Mouse (Mus musculus) left cerebral cortex, adult 9 months (tissue): ENCODE measurements around the gene Reep1.

Source experiments
- DNase-seq, 2 experiments: peaks; one replicate each; pipeline ENCODE4 v3.0.0; 2022; ENCODE audit warnings: low spot score in 2 of 2

Reep1 gene

DNA sequence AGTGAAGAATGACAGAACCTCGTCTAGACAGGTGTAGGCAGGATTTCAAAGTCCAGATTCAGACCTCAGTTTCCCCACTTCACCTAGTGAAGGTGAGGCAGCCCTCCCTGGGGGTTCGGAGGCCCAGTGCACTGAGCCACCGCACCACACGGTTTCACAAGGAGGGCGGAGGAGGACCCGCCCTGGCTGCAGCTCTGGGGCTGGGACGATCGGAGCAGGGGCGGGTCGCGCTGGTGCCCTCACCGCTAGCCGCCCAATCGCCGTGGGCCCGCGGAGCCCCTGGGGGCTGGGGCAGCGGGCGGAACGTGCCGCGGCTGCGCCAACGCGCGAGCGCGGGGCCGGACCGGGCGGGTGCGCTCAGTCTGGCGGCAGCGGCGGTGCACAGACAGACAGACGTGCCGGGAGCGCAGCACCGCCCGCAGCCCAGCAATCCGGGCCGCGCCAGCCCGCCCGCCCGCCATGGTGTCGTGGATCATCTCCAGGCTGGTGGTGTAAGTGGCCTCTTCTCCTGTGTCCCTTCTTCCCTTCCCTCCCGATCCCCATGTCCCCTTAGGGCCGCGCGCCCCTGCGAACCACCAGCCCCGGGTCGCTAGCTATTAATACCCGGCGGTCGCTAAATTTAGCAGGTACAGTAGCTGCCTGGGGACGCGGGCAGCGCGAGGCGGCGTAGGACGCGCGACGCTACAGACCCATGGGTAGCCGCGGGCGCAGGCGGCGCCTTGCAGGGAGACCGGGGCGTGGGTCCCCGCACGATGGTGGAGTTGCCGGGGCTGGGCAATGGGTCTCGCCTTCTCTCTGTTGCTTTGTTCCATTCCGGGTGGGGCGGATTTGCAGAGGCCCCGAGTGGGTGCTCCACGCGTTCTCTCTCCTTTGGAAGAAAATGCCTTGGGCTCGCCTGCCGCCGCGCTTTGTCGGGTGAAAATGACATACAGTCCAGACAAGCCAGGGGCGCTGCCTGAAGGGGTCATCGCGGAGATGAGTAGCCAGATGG is at the start of gene Reep1:
Gene Reep1, plus strand, starts transcription at position 51 of the 991 bp plus-strand sequence.
- peak in 1 of 2 experiments; percentile 55 for DNase-seq

DNA sequence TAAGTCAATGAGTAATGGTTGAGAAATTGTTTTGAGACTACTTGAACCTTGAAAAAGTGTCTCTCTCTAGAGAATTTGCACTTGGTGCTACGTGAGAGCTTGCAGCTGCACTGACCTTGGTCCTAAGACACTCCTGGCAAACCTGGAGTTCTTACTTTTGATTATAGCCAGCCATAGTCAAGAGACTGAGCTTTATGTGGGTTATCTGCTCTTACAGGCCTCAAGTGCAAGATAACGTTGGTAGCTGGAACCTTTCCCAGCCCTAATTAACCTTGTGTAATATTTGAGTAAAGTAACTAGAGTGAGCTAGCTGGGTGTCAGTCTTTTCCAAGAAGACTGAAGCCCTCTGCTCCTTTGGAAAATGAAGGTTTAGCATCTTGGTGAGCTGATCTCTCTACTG is 49.1 kb upstream of the Reep1 start:
- no peak for DNase-seq

DNA sequence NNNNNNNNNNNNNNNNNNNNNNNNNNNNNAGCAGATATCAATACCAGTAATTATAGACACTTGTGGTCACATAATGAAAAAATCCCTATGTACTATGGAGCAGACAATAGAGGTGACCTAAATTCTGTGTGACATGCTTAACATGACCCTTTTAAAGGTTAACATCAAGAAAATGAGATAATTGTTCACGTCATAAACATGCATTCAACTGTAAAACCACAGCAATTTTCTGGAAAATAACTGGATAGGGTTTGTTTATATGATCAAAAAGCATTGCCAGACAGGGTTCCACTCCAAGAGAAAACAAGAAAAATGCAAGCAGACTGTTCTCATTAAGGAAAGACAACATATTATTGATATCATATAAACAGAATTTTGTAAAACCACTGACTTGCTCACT is 42.9 kb upstream of the Reep1 start:
- no peak for DNase-seq

DNA sequence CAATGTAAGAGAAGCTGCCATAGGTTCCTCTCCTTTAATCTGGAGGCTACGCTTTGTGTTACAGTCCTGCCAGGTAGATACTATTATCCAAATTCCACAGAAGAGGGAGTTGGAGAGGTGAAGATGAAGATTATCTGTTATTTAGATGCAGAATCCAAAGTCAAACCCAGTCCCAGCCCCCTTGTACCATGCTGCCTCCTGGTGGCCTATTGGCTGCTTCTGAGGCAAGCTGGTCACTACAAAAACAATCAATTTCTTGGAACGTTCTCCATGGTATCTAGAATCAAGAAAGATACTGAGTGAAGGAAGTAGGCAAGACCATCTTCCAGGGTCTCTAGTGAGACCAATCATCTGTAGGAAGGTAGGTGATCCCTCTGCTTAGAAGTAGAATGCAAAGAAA is 34.2 kb upstream of the Reep1 start:
- DNase-seq, result no peak

DNA sequence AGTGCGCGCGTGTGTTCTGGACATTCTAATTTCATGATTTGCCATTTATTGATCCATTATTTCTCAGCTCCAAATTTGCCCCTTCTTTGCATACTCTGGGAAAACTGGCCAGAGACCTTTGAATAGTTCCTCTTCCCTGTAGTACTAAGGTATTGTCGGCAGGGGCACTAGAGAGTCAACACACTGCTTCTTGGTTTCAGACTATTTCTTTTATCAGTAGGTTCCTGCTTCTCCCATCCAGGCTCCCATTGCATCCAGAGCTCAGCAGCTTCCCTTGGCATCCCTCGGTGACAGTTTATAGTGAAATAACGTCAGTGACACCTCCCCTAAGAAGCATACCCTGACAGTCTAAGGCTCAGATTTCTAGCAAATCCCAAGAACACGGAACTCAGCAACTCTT is 28.5 kb upstream of the Reep1 start:
- no peak for DNase-seq

DNA sequence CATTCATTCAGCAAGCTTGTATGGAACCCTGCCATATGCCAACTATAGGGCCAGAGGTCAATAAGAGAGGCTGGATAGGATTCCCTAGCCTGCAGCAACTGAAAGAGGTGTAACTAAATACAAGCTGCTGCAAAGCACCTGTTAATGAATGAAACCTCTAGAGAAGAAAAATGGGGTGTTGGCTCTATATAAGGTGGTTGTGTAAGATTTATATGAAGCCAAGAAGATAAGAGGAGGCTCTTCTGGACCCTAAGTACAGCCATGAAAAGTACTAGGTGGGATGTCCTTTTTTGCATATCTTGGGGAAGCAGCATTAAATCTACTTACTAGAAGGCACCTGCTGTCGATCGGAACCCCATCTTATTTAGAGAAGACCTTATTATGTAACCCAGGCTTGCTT is 12.2 kb upstream of the Reep1 start:
- no peak for DNase-seq

DNA sequence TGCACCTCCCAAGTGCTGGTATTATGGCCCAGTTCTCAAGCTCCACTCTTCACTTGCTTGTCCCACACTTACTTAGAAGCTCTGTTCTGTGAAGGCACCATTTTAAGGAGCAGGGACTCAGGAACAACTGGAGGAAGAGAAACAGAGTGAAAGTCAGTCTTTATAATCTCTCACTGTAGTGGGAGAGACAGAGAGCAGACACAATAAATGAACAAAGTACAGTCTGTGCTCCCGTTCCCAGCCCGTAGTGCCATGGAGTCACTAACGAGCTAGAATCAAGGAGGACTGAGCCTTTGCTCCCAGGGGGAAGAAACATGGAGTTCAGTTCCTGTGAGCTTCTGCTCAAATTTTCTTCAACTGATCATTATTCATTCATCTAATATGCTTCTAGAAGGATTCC is 11.8 kb upstream of the Reep1 start:
- no peak for DNase-seq

DNA sequence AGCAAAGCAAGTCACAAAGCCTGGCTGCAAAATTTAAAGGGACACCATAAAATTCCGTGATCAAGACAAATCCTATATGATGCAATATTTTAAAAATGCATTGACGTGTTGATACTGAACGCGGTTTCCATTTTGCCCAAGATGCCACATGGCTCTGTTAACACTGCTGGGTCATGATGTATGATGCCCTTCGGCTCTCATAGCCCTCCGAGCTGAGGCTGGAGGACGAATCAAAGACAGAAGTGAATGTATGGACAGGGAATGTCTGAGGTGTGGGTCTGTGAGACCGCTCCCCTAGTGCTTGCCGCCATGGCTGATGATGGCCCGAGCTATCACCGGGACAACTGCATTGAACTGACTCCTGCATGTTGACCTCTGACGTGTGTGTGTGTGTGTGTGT is 490 bp upstream of the Reep1 start:
- DNase-seq, result no peak

DNA sequence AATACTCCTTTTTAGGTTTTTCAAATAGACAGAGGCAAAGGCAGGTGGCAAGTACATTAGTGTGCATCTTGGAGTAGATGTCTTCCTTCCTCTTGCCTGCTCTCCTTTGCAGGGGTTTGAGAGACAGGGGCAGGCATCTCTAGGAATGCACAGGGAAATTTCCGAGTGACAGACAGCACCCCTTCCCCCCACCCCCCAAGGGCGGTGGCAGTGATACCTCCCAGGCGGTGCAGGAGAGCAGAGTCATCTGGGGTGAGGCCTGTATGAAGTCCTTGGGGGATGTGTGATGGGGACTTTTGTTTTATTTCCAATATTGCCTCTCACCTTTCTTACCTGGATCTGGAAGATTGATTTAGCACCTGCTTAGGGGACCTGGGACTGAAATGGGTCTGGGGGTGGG is 1.2 kb downstream of the Reep1 start:
- no peak for DNase-seq

DNA sequence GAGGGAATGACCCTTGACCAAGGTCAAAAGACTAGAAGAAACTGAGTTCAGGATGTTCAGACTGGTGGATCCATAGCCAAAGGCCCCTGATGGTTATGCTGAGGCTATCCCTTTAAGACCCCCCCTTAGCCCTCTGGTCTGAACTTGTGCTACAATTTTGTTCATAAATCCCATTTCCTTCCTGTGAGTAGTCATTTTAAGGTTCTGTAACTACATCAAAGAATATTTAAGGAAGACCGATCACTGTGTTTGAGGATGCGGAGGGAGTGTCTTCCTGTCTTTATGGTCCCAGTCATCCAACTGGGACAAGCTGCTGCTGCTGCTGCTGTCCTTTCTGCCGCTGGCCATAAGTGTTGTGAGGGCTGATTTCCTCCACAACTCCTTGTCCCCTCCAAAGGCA is 3.0 kb downstream of the Reep1 start:
- DNase-seq, result no peak

DNA sequence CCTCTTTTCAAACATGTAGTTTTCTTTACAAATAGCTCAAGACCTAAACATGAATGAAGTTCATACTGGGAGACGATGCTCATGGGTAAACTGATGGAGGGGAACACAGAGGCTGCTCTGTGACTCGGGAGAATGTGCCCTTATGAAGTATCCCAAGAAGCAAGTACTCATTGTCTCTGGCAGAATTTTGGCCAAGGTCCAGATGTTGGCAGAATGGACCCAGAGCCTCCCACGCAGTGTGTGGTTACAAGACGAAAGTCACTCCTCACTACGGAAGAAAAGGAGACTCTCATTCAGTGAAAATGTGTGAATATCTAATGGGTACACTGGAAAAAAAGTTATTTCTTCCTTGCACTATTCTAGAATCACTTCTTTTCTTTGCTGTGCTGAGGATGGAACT is 3.8 kb downstream of the Reep1 start:
- no peak for DNase-seq

DNA sequence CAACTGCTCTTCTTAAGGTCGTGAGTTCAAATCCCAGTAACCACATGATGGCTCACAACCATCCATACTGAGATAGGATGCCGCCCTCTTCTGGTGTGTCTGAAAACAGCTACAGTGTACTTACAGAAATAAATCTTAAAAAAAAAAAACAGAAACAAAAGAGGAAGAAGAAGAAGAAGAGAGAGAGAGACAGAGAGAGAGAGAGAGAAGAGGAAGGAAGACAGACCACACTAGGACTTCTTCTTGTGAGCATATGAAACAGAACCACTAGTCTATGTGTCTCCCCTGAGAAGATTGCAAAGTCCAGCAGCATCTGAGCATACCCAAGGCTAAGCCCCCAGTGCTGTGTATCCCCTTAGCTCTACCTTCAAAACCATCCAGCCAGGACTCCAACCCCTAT is 6.2 kb downstream of the Reep1 start:
- no peak for DNase-seq

DNA sequence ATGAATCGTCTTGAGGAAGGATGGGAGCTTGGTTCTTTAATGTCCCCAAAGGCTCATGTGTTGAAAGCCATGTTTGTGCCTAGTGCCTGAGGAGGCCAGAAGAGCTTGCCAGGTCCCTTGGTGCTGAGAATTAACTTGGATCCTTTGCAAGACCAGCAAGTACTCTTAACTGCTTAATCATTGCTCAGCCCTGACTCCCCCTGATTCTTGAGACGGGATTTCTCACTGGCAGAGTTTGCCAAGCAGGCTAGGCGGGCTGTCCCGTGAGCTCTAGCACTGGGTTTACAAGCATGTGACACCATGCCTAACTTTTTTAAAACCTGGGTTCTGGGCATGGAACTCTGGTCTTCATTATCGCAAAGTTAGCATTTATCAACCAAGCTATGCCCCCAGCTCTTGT is 7.6 kb downstream of the Reep1 start:
- no peak for DNase-seq

DNA sequence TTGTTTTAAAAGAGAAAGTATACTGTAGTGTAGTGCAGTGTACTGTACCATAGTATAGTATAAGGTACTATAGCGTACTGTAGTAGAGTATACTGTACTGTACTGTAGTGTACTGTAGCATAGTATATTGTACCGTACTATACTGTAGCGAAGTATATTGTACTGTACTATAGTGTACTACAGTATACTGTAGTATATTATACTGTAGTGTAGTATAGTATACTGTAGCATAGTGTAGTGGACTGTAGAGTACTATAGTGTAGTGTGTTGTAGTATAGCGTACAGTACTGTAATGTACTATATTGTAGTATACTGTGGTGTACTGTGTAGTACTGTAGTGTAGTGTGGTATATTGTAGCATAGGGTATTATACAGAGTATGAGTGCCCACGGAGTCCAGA is 9.1 kb downstream of the Reep1 start:
- DNase-seq, result no peak

DNA sequence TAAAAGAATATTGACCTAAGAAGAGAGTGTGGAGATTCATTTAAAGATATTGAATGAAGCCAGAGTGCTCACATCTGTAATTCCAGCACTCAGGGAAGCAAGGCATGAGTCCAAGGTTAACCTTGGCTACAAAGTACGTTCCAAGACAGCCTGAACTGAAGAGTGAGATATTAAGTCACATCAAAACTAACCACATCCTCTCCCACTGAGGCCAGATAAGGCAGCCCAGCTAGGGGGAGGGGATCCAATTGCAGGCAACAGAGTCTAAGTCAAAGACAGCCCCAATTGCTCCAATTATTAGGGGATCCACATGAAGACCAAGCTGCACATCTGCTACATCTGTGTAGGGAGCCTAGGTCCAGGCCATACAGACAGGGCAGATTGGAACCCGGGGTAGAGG is 11.0 kb downstream of the Reep1 start:
- no peak for DNase-seq

DNA sequence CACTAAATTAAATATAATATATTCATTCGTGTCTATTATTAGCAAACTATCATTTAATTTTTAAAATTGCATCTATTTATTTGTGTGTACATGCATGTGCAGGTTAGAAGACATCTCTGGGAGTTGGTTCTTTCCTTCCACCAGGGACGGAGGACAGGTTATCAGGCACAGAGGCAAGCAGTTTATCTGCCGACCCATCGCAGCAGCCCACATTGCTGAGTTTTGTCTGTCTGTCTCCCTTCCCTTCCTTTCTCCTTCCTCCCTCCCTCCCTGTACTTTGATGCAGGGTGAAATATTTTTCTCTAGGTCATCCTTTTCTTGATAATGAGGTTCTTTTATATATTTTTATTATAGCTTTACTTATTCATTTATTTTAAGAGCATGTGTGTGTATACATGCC is 11.9 kb downstream of the Reep1 start:
- DNase-seq, result no peak

DNA sequence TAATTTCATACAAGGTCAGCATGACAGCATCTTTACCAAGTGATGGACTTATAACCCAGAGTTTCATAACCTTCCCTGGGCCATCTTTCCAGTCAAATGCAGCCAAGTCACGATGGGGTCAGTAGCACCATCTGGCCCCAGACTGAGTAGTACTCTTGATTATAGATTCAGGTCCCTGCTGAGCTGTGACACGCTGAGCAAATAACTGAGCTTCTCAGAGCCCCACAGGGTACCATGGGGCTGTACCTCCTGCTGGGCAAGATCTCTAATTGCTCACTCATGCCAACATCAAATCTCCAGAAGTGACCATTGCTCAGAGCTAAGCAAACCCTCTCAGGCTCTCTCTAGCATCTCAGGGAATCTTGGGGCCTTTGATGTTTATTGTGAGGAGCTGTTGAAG is 15.6 kb downstream of the Reep1 start:
- no peak for DNase-seq

DNA sequence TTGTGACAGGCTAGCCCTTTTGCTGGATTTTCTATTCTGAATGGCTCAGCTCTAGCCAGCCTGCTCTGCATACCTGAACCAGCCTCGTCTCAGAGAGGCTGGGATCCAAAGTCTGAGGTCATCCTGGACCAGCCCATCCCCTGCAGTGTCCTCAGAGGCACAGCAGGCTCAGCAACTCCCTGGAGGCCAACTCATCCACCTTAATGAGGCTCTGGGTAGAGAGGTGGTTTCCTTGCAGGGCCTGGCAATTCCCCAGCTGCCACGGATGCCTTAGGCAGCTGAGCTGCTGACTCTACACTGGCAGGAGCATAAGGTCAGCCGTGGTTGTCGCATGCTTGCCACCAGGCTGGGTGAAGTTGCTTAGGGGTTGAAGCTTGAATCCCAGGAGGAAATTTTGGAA is 16.2 kb downstream of the Reep1 start:
- no peak for DNase-seq

DNA sequence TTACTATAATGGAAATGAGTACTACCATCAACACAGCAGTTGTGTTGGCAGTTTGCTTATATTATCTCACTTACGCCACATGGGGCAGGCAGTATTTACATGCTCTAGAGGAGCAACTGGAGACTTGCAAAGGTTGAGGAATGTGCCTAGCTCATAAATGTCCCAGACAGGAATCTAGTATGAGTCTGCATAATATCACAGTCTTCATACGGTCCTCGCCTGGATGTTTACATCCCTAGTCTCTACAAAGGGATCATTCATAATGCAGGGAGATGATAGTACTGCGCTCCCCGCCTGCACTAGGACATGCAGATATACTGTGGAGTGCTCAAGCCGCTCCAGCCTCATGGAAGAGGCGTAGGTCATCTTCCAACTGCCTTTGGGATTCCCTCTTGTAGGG is 19.3 kb downstream of the Reep1 start:
- no peak for DNase-seq

DNA sequence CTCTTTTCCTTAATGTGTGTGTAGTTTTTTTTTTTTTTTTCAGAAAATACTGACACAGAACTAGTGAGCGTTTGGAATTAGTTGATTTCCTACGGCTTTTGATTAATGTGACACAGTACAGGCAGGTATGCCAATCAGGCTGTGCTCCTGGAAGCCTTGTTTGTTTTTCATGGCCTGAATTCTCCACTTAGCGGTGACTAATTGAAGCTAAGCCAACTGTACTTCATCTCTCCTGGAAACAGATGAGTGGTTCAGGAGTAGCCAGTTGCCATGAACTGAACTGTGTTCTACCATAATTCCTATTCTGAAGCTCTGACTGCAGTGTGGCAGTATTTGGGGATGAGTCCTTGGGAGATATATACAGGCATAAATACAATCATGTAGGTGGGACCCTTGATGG is 20.9 kb downstream of the Reep1 start:
- no peak for DNase-seq

DNA sequence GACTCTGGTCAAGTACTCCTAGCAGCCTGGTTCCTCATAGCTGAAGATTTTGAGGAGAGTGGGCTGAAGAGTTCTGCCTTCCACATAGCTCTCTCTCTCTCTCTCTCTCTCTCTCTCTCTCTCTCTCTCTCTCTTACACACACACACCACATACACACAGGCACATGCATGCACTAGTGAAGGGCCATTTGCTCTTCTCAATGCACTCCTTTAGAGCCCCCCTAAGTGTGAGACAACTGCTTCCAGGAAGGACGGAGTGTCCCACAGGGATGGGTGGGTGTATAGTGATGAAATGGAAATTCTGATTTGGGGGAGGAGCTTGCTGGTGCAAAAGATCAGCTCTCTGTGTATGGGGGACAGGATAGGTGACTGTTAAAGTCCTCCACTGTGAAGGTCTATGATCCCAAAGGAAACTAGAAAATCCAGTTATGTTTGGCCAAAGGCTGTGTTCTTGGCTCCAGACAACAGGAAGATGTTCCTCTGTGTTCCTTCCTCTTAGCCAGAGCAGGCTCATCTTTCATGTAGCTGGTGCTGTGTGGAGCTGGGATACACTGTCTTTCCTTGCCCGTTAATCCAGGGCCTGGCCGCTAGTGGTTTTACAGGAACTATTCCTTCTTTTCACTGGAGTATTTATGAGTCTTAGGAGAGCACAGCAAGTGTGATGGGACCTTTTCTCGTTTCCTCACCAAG is 27.7 kb downstream of the Reep1 start:
- DNase-seq, result no peak

DNA sequence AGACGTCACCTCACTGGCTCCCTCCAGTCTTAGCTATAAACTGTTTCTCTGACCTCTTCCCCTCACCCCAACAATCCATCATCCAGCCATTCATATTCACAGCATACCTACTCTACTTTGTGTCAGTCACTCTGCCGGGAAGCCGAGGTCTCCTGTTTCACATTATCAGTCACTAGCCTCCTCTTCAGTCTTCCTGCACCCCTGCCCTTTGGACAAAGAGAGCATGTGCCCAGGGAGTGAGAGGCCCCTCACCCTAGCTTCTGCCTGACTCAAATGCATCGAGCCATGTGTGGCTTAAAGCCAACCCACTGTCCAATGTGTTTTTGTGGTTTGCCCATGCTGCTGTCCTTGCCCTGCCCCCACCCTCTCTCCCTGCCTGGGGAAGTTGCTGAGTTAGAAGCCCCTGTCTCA is 28.2 kb downstream of the Reep1 start:
- DNase-seq, result no peak

DNA sequence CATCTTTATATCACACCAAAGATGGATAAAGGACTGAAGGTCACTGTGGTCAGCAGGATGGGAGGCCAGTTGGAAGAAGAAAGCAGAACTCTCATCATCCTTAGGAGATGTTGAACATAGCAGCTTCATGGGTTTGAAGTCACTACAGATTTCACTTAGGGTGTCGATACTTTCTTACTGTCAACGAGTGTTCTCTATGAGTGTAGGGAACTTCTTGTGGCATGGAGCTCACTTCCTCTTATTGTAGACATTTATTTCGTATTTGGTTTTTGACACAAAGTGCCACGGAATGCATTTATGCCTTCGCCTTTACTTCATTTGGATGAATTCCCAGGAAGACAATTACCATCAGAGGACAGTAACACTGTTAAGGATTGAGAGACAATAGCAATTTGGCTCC is 28.7 kb downstream of the Reep1 start:
- DNase-seq, result no peak
